Mouse (Mus musculus): ENCODE data around the gene Gm10272. TPM values are rescaled to one million over a fixed set of nuclear protein-coding genes. Genes with fewer than 3 reads are reported as not detected.
"Not testable (repeated sequence)": the region's sequence is repeated elsewhere in the genome, so short reads cannot be mapped to it uniquely, and the experiment has no call there.

Gm10272 gene
- total RNA-seq, 1 experiment, result not detected

GRCm38 (mm10) chr10:77728280-77728679 lies 21.9 kb downstream of the Gm10272 start:
- H3K4me3 ChIP-seq (ENCODE audit: insufficient read depth in 1 of 2, low read depth in 1 of 2, low read length in 2 of 2, poor library complexity in 1 of 2, severe bottlenecking in 1 of 2), result no peak overlapping the region
- H3K9ac ChIP-seq (ENCODE audit: insufficient read depth, low read depth, low read length, poor library complexity, severe bottlenecking), result no peak overlapping the region
- H3K36me3 ChIP-seq (ENCODE audit: control insufficient read depth, insufficient read depth, low read length, poor library complexity, severe bottlenecking), result no peaks in the 10 kb centered on the region
- TF ChIP-seq HCFC1 (IDR thresholded peaks at IDR 0.05; ENCODE audit: borderline replicate concordance, insufficient read depth, low read length), result no peak
- TF ChIP-seq CHD2 (IDR thresholded peaks at IDR 0.05; ENCODE audit: low read depth, low read length), result no peak
- TF ChIP-seq ZNF384 (IDR thresholded peaks at IDR 0.05; ENCODE audit: low read depth, low read length), result no peak
- TF ChIP-seq ZC3H11A (IDR thresholded peaks at IDR 0.05; ENCODE audit: borderline replicate concordance, low read depth, low read length), result no peak
- TF ChIP-seq MAFK (IDR thresholded peaks at IDR 0.05; ENCODE audit: insufficient read depth, low read depth, low read length), result no peak
- in situ Hi-C loops (cut with MboI; ENCODE audit: low sequenced_read_pairs in 2 of 2, unreplicated experiment in 2 of 2), result no loop called here
- H3K9me3 ChIP-seq (ENCODE audit: control insufficient read depth, insufficient read depth, low read depth, low read length), result no peaks in the 10 kb centered on the region
- no peak for DNase-seq (ENCODE audit: low read depth, low spot score)
- no peaks in the 10 kb centered on the region for H3K4me1 ChIP-seq (ENCODE audit: control insufficient read depth in 2 of 2, insufficient read depth in 2 of 2, low read length in 2 of 2, poor library complexity in 1 of 2)
- no peak overlapping the region for H3K27ac ChIP-seq (ENCODE audit: insufficient read depth, low read depth, low read length, poor library complexity, severe bottlenecking)

GRCm38 (mm10) chr10:77729241-77729640 lies 22.8 kb downstream of the Gm10272 start:
- TF ChIP-seq ZC3H11A (IDR thresholded peaks at IDR 0.05; ENCODE audit: borderline replicate concordance, low read depth, low read length) (0 out of 2 replicates have a peak, but pooled peaks have one; percentile 1), HCFC1 (IDR thresholded peaks at IDR 0.05; ENCODE audit: borderline replicate concordance, insufficient read depth, low read length) (no peak), MAFK (IDR thresholded peaks at IDR 0.05; ENCODE audit: insufficient read depth, low read depth, low read length) (no peak)
- Histone ChIP-seq H3K4me3 (ENCODE audit: insufficient read depth in 1 of 2, low read depth in 1 of 2, low read length in 2 of 2, poor library complexity in 1 of 2, severe bottlenecking in 1 of 2) (no peak overlapping the region), H3K9ac (ENCODE audit: insufficient read depth, low read depth, low read length, poor library complexity, severe bottlenecking) (no peak overlapping the region), H3K4me1 (ENCODE audit: control insufficient read depth in 2 of 2, insufficient read depth in 2 of 2, low read length in 2 of 2, poor library complexity in 1 of 2) (no peaks in the 10 kb centered on the region), H3K27ac (ENCODE audit: insufficient read depth, low read depth, low read length, poor library complexity, severe bottlenecking) (no peak overlapping the region), H3K9me3 (ENCODE audit: control insufficient read depth, insufficient read depth, low read depth, low read length) (no peaks in the 10 kb centered on the region), H3K36me3 (ENCODE audit: control insufficient read depth, insufficient read depth, low read length, poor library complexity, severe bottlenecking) (no peaks in the 10 kb centered on the region)
- in situ Hi-C loops (cut with MboI; ENCODE audit: low sequenced_read_pairs in 2 of 2, unreplicated experiment in 2 of 2), result no loop called here
- peak; percentile 35 for DNase-seq (ENCODE audit: low read depth, low spot score)

- no peak for DNase-seq (ENCODE audit: low read depth, low spot score)
- no peak overlapping the region for H3K27ac ChIP-seq (ENCODE audit: insufficient read depth, low read depth, low read length, poor library complexity, severe bottlenecking)
- H3K4me1 ChIP-seq (ENCODE audit: control insufficient read depth in 2 of 2, insufficient read depth in 2 of 2, low read length in 2 of 2, poor library complexity in 1 of 2), result no peaks in the 10 kb centered on the region
- TF ChIP-seq ZC3H11A (IDR thresholded peaks at IDR 0.05; ENCODE audit: borderline replicate concordance, low read depth, low read length), result no peak
- TF ChIP-seq MAFK (IDR thresholded peaks at IDR 0.05; ENCODE audit: insufficient read depth, low read depth, low read length), result no peak
- no peak for TF ChIP-seq HCFC1 (IDR thresholded peaks at IDR 0.05; ENCODE audit: borderline replicate concordance, insufficient read depth, low read length)
- no peak for TF ChIP-seq CHD2 (IDR thresholded peaks at IDR 0.05; ENCODE audit: low read depth, low read length)
- TF ChIP-seq ZNF384 (IDR thresholded peaks at IDR 0.05; ENCODE audit: low read depth, low read length), result no peak
- no peaks in the 10 kb centered on the region for H3K9me3 ChIP-seq (ENCODE audit: control insufficient read depth, insufficient read depth, low read depth, low read length)
- in situ Hi-C loops (cut with MboI; ENCODE audit: low sequenced_read_pairs in 2 of 2, unreplicated experiment in 2 of 2), result no loop called here
- H3K9ac ChIP-seq (ENCODE audit: insufficient read depth, low read depth, low read length, poor library complexity, severe bottlenecking), result no peak overlapping the region
- no peaks in the 10 kb centered on the region for H3K36me3 ChIP-seq (ENCODE audit: control insufficient read depth, insufficient read depth, low read length, poor library complexity, severe bottlenecking)
- no peak overlapping the region for H3K4me3 ChIP-seq (ENCODE audit: insufficient read depth in 1 of 2, low read depth in 1 of 2, low read length in 2 of 2, poor library complexity in 1 of 2, severe bottlenecking in 1 of 2)
Measured at GRCm38 (mm10) chr10:77735928-77736327, 29.5 kb downstream of the Gm10272 start.

- Histone ChIP-seq H3K9ac (ENCODE audit: insufficient read depth, low read depth, low read length, poor library complexity, severe bottlenecking) (no peak overlapping the region), H3K9me3 (ENCODE audit: control insufficient read depth, insufficient read depth, low read depth, low read length) (no peaks in the 10 kb centered on the region), H3K27ac (ENCODE audit: insufficient read depth, low read depth, low read length, poor library complexity, severe bottlenecking) (no peak overlapping the region), H3K36me3 (ENCODE audit: control insufficient read depth, insufficient read depth, low read length, poor library complexity, severe bottlenecking) (no peaks in the 10 kb centered on the region), H3K4me1 (ENCODE audit: control insufficient read depth in 2 of 2, insufficient read depth in 2 of 2, low read length in 2 of 2, poor library complexity in 1 of 2) (no peaks in the 10 kb centered on the region), H3K4me3 (ENCODE audit: insufficient read depth in 1 of 2, low read depth in 1 of 2, low read length in 2 of 2, poor library complexity in 1 of 2, severe bottlenecking in 1 of 2) (no peak overlapping the region)
- TF ChIP-seq HCFC1 (IDR thresholded peaks at IDR 0.05; ENCODE audit: borderline replicate concordance, insufficient read depth, low read length), result no peak
- no peak for TF ChIP-seq ZNF384 (IDR thresholded peaks at IDR 0.05; ENCODE audit: low read depth, low read length)
- TF ChIP-seq MAFK (IDR thresholded peaks at IDR 0.05; ENCODE audit: insufficient read depth, low read depth, low read length), result no peak
- TF ChIP-seq ZC3H11A (IDR thresholded peaks at IDR 0.05; ENCODE audit: borderline replicate concordance, low read depth, low read length), result no peak
- no peak for TF ChIP-seq CHD2 (IDR thresholded peaks at IDR 0.05; ENCODE audit: low read depth, low read length)
- no peak for DNase-seq (ENCODE audit: low read depth, low spot score)
- in situ Hi-C loops (cut with MboI; ENCODE audit: low sequenced_read_pairs in 2 of 2, unreplicated experiment in 2 of 2), result no loop called here
Measured at GRCm38 (mm10) chr10:77738929-77739328, 32.5 kb downstream of the Gm10272 start.

GRCm38 (mm10) chr10:77741924-77742688 lies 35.7 kb downstream of the Gm10272 start, which contains the start of gene Gm18596:
TSS of gene Gm18596 (minus strand) at chr10:77742638.
- H3K36me3 ChIP-seq (ENCODE audit: control insufficient read depth, insufficient read depth, low read length, poor library complexity, severe bottlenecking); DNase-seq (ENCODE audit: low read depth, low spot score); H3K9me3 ChIP-seq (ENCODE audit: control insufficient read depth, insufficient read depth, low read depth, low read length); H3K9ac ChIP-seq (ENCODE audit: insufficient read depth, low read depth, low read length, poor library complexity, severe bottlenecking); H3K4me1 ChIP-seq (ENCODE audit: control insufficient read depth in 2 of 2, insufficient read depth in 2 of 2, low read length in 2 of 2, poor library complexity in 1 of 2); H3K4me3 ChIP-seq (ENCODE audit: insufficient read depth in 1 of 2, low read depth in 1 of 2, low read length in 2 of 2, poor library complexity in 1 of 2, severe bottlenecking in 1 of 2); H3K27ac ChIP-seq (ENCODE audit: insufficient read depth, low read depth, low read length, poor library complexity, severe bottlenecking); in situ Hi-C loops (cut with MboI; ENCODE audit: low sequenced_read_pairs in 2 of 2, unreplicated experiment in 2 of 2): not testable (repeated sequence)

- DNase-seq (ENCODE audit: low read depth, low spot score); H3K36me3 ChIP-seq (ENCODE audit: control insufficient read depth, insufficient read depth, low read length, poor library complexity, severe bottlenecking); H3K4me3 ChIP-seq (ENCODE audit: insufficient read depth in 1 of 2, low read depth in 1 of 2, low read length in 2 of 2, poor library complexity in 1 of 2, severe bottlenecking in 1 of 2); H3K27ac ChIP-seq (ENCODE audit: insufficient read depth, low read depth, low read length, poor library complexity, severe bottlenecking); H3K9ac ChIP-seq (ENCODE audit: insufficient read depth, low read depth, low read length, poor library complexity, severe bottlenecking); in situ Hi-C loops (cut with MboI; ENCODE audit: low sequenced_read_pairs in 2 of 2, unreplicated experiment in 2 of 2); H3K4me1 ChIP-seq (ENCODE audit: control insufficient read depth in 2 of 2, insufficient read depth in 2 of 2, low read length in 2 of 2, poor library complexity in 1 of 2); H3K9me3 ChIP-seq (ENCODE audit: control insufficient read depth, insufficient read depth, low read depth, low read length): not testable (repeated sequence)
Measured at GRCm38 (mm10) chr10:77750686-77751085, 44.3 kb downstream of the Gm10272 start.

GRCm38 (mm10) chr10:77751254-77751653 lies 44.8 kb downstream of the Gm10272 start, which contains the start of gene Gm9736:
TSS of gene Gm9736 (minus strand) at chr10:77751354.
- in situ Hi-C loops (cut with MboI; ENCODE audit: low sequenced_read_pairs in 2 of 2, unreplicated experiment in 2 of 2); H3K9ac ChIP-seq (ENCODE audit: insufficient read depth, low read depth, low read length, poor library complexity, severe bottlenecking); H3K9me3 ChIP-seq (ENCODE audit: control insufficient read depth, insufficient read depth, low read depth, low read length); H3K36me3 ChIP-seq (ENCODE audit: control insufficient read depth, insufficient read depth, low read length, poor library complexity, severe bottlenecking); H3K4me3 ChIP-seq (ENCODE audit: insufficient read depth in 1 of 2, low read depth in 1 of 2, low read length in 2 of 2, poor library complexity in 1 of 2, severe bottlenecking in 1 of 2); H3K4me1 ChIP-seq (ENCODE audit: control insufficient read depth in 2 of 2, insufficient read depth in 2 of 2, low read length in 2 of 2, poor library complexity in 1 of 2); H3K27ac ChIP-seq (ENCODE audit: insufficient read depth, low read depth, low read length, poor library complexity, severe bottlenecking); DNase-seq (ENCODE audit: low read depth, low spot score): not testable (repeated sequence)

Measured in ES-E14 (cell line).